Mouse (Mus musculus) adrenal gland, postnatal 10 days (tissue): Measurements from ENCODE around the gene Chpt1. TPM values are rescaled to one million over a fixed set of nuclear protein-coding genes. Genes with fewer than 3 reads are reported as not detected.
A peak's percentile ranks its signal among the peaks of the same experiment; 100 is the strongest.
"Not testable (repeated sequence)": the region's sequence is repeated elsewhere in the genome, so short reads cannot be mapped to it uniquely, and the experiment has no call there.

Source experiments
- DNase-seq: peaks from one replicate; pipeline ENCODE4 v3.0.0; 2021; ENCODE audit warnings: mixed read lengths
- total RNA-seq, 2 experiments: library from RNA; stranded (reverse); gene quantifications; 2 replicates each; pipeline ENCODE4 v1.2.3; 2021

The Chpt1 gene
- total RNA-seq, 2 experiments from 2014 or later: 225 to 228 TPM

DNA sequence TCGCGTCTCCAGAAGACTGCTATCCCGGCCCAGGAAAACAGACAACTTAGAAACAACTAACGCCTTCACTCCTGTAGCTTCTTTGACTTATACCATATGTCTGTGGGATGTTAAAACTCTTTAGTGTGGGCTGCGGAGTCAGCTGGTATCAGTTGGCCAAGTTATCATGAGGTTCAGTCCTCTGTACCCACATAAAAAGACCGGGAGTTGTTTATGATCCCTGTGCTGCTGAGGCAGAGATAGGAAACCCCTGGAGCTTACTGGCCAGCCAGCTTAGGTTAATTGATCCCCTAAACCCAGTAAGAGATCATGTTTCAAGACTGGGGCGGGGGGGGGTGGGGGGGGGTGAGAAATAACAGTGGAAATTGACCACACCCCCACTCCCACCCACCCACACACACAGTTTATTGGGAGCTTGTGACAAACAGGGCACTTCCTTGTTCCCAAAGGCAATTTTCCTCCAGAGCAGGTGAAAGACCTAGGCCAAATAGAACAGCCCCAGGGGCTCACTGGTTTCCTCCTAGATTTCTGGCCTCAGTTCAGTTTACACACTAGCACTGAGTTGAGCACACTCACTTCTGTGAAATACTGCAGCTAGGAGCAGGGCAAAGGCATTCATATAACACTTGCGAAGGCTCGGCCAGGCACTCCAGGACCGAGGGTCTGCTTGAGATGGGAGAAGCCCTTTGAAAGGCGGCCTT lies 6.9 kb downstream of the Chpt1 start:
- no peak for DNase-seq

DNA sequence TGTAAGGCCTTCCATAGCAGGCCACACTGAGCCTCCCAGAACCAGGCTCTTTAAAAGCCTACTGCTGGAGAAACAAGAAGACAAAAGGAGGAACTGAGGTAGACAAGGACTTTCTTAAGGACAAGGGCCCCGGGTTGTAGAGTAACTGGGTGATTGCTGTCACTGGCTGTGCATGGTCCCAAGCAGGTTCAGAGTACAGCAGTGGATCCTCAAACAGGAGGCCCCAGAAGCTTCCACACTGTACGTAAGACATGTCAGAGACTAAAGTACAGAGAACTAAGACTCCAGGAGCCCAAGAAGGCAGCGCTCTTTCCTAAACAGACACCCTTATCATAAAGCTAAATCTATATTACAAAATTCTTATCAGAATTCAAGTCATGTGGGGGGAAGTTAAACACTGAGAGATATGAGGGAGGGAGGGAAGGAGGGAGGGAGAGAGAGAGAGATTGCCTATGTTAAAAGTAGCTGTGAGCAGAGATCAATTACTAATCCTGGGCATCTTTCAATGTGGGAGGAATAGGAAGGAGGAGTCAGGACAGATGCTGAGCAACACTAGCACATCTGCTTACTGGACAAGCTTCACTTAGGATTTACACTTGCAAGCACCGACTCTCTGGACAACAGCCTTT lies 8.8 kb downstream of the Chpt1 start:
- DNase-seq: no peak

DNA sequence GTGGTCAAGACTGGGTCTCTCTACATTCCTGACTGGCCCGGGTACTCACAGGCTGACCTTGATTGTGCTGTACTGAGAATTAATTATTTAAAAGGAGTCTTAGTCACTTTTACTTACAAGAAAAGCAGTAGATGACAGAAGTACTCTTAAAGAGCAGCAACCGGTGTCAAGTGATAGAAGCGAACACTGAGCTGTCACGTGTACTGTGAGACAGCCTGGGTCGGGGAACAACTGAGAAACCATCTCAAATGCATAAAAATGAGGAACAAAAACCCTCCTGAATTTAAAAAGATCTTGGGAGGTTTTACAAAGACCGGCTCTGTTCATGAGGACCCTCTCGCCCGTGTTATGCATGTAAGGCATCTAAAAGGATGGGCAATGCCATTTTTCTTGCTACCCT lies 11.2 kb downstream of the Chpt1 start:
- no peak for DNase-seq

DNA sequence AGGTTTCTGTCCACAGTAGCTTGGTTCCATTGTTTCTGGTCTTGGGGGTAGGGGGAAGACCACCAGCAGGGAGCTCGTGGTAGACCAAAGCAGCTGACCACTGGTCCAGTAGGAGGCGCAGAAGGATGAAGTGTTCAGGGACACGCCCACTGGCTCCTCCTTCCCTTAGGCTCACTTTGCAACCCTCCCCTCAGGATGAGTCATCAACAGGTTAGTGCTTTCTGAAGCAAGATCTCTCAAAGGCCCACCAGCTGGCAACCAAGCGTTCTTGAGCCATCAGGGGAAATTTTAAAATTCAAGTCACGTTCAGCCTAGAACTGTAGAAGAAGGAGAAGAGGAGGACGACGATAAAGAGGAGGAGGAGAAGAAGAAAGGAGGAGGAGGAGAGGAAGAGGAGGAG lies 12.2 kb downstream of the Chpt1 start:
- no peak for DNase-seq

DNA sequence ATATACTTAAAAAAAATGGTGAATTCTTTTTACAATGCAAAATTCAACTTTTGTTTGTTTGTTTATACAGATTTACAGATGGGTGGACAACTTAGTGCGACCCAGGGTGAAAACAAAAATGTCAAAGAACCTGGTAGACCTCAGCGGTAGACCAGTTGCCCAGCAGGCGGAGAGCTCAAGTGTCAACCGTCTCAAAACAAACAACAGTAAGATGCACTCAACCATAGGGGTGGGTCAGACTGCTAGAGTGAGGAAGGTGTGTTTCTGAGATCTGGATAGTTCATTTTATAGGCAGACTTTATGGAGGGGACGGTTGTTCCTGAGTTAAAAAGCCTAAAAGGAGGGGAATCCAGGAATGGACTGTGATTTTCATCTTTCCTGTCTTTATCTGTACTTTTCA lies 15.2 kb downstream of the Chpt1 start:
- no peak for DNase-seq

DNA sequence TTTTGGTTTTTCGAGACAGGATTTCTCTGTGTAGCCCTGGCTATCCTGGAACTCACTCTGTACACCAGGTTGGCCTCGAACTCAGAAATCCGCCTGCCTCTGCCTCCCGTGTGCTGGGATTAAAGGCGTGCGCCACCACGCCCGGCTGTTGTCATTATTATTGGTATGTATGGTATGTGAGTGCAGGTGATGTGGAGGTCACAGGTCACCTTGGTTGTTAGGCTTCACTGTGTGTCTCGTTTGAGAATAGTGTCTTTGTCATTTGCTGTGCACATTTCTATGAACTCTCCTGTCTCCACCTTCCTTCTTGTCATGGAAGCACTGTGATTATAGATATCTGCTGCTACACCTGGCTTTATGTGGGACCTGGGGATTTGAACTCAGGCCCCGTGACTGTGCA lies 21.0 kb downstream of the Chpt1 start:
- not testable (repeated sequence) for DNase-seq

DNA sequence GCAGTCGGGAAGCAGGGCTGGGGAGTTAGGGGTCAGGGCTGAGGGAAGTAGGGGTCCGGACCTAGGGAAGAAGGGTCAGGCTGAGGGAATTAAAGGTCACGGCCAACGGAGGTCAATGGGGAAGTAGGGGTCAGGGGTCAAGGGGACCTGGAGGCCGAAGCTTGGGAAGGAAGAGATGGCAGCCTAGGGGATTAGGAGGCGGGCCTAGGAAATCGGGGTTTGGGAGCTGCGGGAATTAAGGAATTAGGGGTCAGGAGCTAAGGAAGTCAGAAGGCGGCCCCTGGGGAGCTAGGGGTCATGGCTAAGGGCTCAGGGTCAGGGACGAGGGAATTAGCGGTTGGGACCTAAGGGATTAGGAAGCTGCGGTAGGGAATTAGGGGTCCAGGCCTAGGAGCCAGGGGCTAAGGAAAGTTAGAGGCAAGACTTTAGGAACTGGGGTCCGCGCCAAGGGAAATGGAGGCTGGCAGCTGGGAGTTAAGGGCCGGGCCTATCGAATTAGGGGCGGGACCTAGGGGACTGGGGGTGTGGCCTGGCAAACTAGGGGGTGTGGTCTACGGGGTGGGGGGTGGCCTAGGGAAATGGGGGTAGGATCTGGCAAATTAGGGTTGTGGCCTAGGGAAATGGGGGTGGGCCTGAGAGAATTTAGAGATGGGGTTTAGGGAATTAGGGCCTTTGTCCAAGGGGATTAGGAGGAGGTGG lies 43.6 kb downstream of the Chpt1 start:
- no peak for DNase-seq

DNA sequence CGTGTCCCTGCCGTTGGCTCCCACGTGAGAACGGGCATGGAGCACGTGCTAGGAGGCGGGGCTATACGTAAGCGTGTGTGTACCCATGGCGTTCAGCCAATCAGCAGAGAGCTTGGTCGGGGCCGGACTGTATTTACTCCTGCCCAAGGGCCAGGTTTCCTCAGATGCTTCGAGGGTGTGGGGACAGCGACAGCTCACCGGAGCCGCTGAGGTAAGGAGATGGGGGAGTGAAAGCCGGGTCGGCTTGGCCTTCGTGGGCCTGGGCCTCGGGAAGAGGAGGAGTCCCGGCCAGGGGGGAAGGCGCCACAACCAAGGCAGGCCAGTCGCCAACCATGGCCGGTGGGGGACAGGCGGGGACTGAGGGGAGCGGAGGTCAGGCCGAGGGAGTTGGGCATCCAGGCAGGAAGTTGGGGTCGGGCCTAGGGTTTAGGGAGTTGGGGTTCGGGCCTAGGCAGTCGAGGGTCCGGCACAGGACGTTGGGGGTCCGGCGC lies 44.3 kb downstream of the Chpt1 start, which contains the start of gene Sycp3:
TSS of gene Sycp3 (plus strand) at position 68 of the 491 bp plus-strand sequence.
- DNase-seq: no peak

DNA sequence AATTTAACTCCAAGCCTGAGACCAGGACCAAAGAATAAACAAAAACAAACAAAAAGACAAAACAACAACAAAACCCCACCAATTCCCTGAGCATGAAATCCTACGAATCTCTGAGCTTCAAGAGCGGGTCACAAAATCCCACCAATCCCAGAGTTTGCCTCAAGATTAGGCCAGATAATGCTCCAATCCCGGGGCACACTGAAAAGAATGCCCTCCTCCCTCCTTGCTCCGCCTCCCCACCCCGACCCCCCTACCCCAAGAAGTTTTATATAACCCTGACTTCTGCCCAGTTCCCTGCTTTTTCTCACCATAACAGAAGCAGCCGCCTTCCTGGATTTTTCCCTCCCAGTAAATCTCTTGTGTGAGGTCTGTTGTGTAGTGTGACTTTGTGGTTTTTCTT lies 46.1 kb downstream of the Chpt1 start:
- no peak for DNase-seq

DNA sequence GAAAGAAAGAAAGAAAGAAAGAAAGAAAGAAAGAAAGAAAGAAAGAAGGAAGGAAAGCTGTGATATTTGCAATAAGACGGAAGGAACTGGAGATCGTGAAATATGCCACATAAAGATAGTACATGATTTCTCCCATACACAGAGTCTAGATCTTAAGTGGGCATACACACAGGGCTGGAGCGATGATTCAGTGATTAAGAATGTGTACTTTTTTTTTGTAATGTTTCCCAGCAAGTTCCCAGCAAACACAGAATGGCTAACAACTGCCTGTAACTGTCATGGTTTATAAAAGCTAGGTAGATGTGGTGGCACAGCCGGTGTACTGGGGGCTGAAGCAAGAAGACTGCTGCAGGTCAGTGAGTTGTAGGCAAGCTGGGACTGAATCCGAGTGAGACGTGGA lies 51.9 kb downstream of the Chpt1 start:
- DNase-seq: no peak

DNA sequence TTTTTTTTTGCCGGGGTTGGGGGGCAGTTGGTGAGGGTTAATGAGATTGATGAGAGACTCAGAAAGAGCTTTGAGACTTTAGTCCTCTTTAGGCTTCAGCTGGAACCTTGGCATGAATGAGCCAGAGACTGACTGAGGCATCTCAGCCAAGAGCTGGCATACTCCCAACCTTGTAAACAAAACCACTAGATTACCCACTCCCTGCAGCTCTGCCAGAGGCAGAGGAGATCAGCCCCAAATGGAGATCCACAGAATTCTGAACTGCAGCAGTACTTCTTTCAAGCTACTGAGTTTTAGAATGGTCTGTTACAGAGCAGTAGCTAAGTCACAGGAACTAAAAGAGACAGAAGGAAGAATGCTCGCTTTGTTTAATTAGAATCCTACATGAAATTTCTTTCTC lies 52.7 kb downstream of the Chpt1 start:
- peak; percentile 67 for DNase-seq

DNA sequence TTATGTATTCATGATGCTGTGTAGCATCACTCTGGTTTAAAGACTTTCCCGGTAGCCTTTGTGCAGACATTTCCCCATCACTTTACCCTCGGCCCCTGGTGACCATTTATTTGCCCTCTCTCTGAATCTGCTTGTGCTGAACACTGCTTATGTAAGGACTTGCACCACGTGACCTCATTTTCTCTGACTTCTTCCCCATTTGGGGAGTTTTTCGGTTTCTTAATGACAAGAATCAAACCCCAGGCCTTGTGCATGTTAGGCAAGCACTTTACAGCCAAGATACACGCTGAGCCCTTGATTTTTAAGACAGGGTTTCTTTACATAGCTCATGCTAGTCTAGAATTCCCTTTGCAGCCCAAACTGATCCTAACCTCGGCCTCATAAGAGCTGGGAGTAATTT lies 62.6 kb downstream of the Chpt1 start:
- DNase-seq: peak; percentile 35

DNA sequence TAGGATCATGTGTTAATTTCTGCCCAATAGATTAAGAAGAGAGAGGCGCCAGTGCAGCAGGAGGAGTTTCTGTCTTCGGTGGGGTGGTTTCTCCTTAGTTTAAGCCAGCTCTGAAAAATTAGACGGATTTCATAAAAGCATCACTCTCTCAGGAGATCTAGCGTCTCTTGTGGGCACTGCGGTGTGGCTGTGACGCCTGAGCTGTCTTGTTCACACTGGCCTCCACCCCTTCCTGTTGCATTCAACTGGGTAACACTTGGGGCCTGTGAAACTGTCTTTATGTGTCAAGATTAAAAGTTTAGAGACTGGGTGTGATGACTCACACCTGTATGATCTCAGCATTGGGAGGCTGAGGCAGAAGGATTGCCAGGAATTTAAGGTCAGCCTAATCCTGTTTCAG lies 75.9 kb downstream of the Chpt1 start:
- DNase-seq: no peak

DNA sequence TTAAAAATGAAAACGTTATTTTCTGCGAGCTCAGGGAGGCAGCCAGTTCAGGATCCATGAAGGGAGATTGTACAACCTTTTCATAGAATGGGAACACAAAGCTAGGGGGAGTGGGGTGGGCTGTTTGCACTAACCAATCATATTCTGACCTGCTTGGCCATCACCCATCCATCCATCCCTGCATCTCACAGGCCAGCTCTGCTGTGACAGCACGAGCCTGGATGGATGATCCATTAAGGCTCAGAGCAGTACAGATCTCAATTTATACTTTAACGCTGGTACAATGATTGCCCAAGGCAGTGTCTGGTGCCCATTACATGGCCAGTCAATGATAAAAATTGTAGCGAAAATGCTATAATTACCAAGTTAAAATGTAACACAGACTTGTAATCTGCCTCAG lies 77.0 kb downstream of the Chpt1 start:
- DNase-seq: no peak

DNA sequence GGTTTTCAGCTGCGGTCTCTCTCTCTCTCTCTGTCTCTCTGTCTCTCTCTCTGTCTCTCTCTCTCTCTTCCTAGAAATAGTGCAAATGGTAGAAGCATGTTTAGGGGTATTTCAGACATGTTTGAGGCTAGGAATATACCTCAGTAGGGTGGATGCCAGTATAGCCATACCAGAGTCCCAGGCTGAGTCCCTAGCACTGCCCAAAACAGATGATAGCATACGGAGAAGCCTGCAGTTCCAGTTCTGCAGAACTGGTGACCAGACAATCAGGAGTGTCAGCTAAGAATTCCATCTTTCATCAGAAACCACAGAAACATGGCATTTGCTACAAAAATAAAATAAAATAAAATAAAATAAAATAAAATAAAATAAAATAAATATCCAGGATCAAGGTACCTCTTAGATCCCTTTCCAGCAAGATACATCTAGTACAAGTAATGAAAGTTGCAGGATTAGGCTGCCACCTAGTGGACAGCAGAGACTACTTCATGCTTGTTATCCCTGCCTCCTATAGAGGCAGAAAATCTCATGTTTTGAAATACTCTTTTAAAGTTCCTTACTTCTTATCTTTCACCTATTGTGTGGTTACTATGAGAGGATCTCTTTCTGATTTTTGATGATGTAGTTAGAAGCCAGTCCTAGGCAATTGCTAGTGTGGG lies 77.6 kb downstream of the Chpt1 start:
- peak; percentile 68 for DNase-seq

DNA sequence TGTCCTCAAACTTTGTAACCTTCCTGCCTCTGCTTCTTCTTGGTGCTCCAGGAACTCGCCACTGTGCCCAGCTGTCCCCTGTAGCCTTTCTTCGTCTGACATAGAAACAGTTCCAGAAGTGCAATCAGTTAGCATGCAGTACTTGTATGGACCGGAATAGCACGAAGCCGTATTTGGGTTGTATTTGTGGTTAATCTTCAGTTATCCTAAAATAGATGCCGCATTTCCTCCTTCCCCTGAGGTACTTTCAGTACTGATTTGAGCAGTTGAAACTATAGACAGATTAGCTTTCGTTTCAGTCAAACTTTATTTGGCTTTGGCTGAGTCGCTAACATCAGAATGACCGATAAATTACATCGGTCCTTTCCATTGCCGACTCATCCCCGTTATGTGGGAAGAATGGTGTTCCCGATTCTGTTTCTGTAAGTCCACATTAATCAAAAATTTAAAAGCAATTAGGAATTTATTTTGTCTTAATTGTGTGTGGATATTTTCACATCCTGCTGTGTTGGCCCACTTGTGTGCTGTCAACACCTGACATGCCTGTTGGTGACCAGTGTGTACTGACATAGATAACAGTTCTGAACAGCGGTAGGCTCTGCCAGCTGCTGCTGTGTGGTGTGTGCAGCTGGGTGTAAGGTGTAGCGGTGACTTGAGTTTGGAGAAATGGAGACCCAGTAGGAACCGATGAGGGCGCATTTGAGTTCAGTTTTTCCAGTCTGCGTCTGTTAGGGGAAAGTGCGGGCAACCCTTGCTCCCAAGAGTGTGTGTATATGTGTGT lies 83.0 kb downstream of the Chpt1 start:
- no peak for DNase-seq

DNA sequence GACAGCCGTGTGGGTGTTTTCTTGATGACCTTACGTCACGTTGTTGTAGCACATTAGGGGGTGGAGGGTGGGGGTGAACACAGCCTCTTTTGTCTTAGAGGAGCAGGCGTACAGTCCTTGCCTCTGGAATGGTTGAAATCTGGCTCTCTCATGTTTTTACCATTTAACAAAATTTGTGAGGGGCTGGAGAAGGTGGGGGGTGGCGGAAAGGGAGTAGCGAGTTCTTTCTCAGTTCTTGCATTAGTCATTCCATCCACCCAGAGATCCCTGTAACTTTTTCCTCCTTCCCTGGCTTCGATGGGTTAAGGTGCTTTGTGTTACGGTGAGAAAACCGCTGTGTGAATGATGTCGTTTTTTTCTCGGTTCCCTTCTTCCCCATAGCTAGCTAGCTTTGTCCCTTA lies 83.7 kb downstream of the Chpt1 start:
- DNase-seq: no peak

DNA sequence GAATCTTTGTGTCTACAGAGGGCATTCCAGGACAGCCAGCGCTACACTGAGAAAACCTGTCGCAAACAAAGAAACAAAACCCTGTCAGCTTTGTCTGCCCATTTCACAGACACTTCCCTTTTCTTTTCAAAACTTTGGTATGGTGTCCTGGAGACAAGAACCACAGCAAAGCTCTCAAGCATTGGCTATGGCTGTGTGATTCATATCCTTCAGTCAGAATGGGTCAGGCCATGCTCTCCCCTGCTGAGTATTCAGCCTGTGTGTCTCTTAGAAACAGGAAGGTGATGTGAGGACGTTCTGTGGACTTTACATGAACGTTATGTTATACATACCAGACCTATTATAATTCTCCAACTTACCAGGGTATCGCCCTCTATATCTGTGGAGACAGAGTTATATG lies 86.2 kb downstream of the Chpt1 start:
- DNase-seq: no peak

DNA sequence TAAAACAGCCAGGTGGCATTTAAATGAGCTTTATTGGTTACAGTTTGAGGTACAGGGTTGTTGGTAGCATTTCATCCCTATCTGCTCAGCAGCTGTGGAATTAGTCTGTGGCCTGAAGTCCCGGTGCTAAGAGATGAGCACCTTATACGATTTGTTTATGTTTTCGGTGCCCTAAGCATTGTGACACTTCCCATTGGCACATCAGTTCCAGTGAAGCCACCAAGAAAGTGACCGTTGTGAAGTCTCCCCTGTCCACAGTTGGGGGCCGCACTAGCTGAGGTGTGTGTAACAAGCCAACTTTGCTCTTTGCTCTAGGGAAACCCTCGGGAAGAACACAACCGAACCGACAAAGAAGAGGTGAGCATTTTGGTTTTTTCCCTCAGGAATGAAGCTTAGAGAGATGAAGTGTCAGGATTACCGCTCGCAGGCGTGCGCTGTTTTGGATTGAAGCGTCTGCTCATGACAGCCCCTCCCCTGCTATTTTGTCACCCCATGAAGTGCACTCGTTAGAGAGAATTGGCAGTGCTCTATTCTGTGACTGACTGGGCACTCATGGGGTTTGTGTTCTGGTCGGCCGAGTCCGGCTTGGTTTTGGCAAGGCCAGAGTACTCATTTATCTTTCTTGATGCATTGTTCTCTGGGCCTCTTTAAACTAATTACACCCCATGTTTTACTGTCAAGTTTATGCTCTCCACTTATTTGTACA lies 91.4 kb downstream of the Chpt1 start:
- no peak for DNase-seq

DNA sequence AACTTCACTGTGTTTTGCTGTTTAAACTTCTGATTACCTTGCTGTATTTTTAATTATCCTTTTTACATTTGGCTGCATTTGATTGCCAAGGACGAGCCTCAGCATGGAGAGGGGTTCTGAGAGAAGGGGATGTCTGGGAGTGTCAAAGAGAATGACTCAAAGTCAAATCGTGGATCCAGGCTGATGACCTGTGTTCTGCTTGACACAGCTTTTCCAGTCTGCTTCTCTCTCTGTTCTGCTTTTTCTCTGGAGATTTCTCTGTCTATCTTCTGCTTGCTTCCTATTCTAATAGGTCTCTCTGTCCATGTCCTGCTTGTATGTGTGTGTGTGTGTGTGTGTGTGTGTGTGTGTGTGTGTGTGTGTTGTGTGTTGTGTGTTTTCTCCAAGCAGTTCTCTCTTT lies 94.1 kb downstream of the Chpt1 start:
- no peak for DNase-seq

DNA sequence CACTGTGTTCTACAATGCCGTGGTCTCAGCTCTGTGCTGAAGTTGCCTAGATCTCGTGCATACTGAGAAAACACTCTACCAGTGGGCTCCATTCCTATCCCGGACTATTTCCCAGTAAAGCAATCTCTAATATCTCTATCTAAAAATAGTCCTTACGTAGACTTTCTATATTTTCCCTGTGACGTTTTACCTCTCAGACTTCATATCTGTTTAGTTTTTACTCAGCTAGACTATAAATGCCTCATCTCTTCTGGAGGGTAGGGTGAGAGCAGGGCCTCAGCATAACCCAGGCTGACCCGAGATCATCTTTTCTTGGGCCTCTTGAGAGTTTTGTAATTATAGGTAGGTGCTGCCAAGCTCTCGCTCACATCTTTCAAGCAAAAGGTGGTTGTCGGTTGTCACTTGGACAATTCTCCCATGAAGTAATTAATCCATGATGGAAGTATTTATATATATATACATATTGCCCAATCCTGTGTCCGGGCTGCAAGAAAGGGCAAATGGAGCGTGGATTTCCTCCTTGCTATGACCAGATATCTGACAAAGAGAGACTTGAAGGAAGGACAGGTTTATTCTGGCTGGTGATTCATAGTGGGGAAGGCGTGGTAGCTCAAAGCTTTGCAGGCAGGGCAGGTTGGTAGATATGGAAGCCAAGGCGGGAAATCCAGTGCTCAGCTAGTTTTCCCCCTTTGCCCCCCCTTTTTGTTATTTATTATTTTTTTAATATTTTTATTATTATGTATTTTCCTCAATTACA lies 95.8 kb downstream of the Chpt1 start:
- no peak for DNase-seq
